Mouse (Mus musculus): Measurements from ENCODE around the gene Mta3.

DNA sequence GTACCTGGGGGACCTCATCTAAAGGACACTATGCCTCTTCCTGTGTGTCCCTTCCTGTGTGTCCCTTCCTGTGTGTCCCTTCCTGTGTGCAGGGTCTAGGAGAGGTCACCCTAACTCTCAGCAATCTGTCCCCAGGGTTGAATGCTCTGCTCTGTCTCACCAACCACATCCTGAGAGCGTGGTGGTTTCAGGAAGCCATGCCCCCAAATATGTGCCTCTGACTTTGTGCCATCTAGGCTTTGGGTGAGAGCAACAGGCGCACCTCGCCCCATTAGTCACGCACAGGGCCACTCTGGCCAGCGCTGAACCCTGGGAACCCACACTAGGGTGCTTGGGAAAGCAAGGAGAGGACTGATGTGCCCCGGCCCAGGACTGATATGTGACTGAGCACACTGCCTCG is 117.9 kb downstream of the Mta3 start:
- TF ChIP-seq POLR2A (IDR thresholded peaks at IDR 0.05; ENCODE audit: low read depth, low read length) = no peak
- TF ChIP-seq CTCF (IDR thresholded peaks at IDR 0.05; ENCODE audit: extremely low read depth, insufficient read length, insufficient replicate concordance, low read depth, low read length) = no peak
